Mouse (Mus musculus) forelimb bud, embryonic 11.5 days (tissue): Measurements from ENCODE around the gene Snapin.
A peak's percentile ranks its signal among the peaks of the same experiment; 100 is the strongest.

Experiments
- DNase-seq: peaks from one replicate; pipeline ENCODE4 v3.0.0-alpha.2; 2012; ENCODE audit warnings: low read depth, low spot score

Gene Snapin

GRCm38 (mm10) chr3:90490696-90491256 is at the start of gene Snapin:
TSS of gene Snapin (minus strand) at chr3:90491033.
- DNase-seq = peak; percentile 96

- no peak for DNase-seq
These were observed 47.1 kb upstream of the Snapin start for GRCm38 (mm10) chr3:90537905-90538296.

- no peak for DNase-seq
These were observed 46.5 kb upstream of the Snapin start, which contains the start of gene S100a16 for GRCm38 (mm10) chr3:90537141-90537904. TSS of gene S100a16 (plus strand) at chr3:90537254.

GRCm38 (mm10) chr3:90535446-90535845 is 44.6 kb upstream of the Snapin start:
- DNase-seq = no peak

DNA sequence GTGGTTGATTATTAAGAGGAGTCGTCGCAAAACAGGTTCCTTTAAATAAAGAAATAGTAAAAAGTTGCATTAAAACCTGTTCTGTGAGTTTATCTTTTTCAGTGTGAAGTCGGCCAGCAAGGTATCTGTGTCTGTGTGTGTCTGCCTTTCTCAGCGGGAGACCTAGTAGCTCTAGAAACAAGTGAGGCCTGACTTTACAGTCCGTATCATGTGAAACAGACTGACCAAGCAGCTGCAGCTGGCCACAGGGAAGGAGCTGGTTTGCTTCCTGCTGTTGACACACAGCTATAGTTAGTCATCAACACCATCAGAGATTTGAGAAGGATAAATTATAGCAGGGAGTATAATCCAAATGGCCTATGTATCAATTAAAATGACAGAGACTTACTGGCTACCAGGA is 40.9 kb upstream of the Snapin start:
- DNase-seq = no peak

- no peak for DNase-seq
These were observed 36.5 kb upstream of the Snapin start for GRCm38 (mm10) chr3:90527291-90527873.

DNA sequence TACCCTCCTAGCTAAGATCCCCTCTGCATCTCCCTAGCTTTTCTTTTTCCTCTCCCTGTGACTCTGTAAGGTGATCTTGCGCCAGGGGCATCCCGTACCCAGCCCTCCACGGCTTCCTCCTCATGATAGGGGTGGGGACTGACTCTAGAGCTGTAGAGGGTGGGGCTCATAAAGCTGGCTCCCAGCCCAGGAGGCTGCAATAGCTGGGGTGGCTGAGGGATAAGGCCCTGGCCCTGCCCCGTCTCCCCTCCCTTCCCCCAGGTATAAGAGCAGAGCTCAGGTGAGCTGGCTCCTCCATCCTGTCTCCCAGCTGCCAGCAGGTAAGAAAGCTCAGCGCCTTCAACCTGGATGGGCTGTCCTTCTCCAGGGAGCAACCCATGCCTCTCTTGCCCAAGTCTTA is 35.7 kb upstream of the Snapin start, which contains the start of gene S100a14:
S100a14 (plus strand) TSS at position 277 of the 400 bp plus-strand sequence.
- DNase-seq = no peak

DNA sequence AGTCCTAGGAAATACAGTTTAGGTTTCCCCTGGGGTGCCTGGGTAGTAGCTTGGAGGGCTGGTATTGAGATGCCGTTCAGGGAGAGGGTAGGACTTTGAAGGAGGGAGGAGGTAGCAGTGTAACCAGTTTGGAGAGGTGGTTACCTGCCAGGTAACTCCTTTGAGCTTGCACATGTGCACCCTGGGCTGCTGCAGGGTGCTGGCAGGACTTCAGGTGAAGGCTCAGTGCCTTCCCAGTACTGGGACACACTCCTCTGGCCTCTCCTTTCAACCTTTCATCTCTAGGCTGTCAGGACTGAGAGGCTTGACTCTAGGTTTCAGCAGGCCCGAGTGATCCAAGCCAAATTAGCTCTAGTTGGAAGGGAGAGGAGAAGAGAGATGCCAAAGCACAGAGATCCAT is 35.2 kb upstream of the Snapin start:
- DNase-seq = no peak

GRCm38 (mm10) chr3:90525421-90525820 is 34.6 kb upstream of the Snapin start:
- no peak for DNase-seq

- no peak for DNase-seq
These were observed 26.9 kb upstream of the Snapin start for GRCm38 (mm10) chr3:90517711-90518110.

- DNase-seq = no peak
These were observed 25.0 kb upstream of the Snapin start for GRCm38 (mm10) chr3:90515789-90516188.

DNA sequence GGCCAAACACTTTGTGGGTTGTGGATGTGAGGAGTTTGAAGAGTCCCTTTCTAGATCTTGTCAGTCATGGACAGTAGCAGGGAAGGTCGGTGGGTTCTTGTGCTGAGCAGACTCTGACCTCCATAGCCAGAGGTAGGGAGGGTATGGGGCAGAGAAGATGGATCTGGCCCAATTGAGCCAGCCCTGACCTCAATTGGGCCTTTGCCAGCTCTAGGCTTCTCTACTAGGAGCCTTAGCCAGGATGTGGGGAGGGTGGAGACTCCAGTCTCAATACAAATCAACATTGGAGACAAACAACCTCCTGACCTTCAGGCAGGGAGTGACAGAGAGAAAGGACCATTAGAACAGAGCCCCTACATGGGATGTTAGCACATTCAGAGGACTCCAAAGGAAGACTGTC is 24.4 kb upstream of the Snapin start:
- DNase-seq = no peak

DNA sequence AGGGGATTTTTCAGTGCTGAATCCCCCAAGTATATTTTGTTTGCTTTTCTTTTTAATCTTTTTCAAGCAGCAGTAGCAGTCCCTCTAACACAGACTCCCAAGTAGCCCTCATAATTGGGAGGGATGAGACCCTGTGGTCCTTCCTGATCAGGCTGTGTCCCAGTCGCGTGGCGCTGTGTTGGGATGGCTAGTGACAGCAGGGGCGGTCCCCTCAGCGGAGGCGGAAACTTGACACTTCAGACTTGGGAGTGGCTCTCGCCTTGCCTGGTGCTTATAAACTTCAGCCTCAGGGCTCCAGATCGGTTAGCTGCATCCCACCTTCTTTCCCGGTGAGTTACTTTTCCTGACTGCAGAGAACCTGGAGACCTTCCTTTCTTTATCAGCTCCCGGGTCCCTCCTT is 23.9 kb upstream of the Snapin start:
- DNase-seq = peak; percentile 59

- DNase-seq = no peak
These were observed 23.2 kb upstream of the Snapin start, which contains the start of the genes S100a1 and S100a13 for GRCm38 (mm10) chr3:90513796-90514590. TSS of gene S100a1 (minus strand) at chr3:90514392. TSS of gene S100a13 (plus strand) at chr3:90514435.

- DNase-seq = no peak
These were observed 22.3 kb upstream of the Snapin start for GRCm38 (mm10) chr3:90512948-90513642.

DNA sequence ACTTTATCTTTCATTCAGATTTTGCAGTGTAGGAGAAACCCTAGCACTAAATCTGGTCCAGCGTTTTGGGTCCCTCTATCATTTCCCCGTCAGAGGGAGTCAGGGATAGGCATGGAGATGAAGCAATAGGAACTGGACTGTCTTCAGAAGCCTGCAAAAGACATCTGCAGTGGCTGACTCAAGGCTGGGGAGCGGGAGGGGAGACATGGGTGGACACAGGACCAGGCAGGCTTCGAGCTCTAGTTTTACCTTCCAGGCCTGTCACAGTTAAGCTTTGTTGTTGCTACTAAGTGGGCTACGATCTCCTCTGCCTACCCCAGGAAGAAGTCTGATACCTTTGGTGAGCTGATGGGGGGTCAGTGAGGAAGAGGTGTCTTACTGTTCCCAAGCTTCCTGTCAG is 21.4 kb upstream of the Snapin start:
- DNase-seq = no peak

DNA sequence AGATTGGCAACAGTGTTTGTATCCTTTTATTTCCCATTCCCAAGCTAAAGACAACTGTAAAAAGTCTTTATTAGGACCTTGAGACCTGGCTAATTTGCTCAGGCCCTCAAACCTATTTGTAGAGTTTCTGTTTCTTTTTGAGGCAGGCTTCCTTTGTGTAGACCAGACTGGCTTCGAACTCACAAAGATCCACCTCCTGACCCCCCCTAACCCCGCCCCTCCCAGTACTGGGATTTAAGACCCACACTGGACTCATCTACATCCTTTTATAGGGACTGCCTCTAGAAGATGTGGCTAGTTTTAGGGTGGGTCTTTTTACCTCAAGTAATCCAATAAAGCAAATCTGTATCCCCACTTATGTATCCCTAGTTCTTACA is 18.9 kb upstream of the Snapin start:
- no peak for DNase-seq

- peak; percentile 99 for DNase-seq
These were observed 18.3 kb upstream of the Snapin start, which contains the start of gene Chtop for GRCm38 (mm10) chr3:90508950-90509746. TSS of gene Chtop (minus strand) at chr3:90509498.

- DNase-seq = no peak
These were observed 17.6 kb upstream of the Snapin start for GRCm38 (mm10) chr3:90508287-90508949.

GRCm38 (mm10) chr3:90506362-90506761 is 15.5 kb upstream of the Snapin start:
- DNase-seq = no peak
